Mouse (Mus musculus) cerebellum, adult 2 months (tissue): Measurements from ENCODE around the gene Pprc1.

Experiments
- CTCF ChIP-seq: fragments of 200-500 bp; IDR thresholded peaks from 2 replicates; pipeline ENCODE4 v1.5.1; 2011; ENCODE audit warnings: low read depth, mild to moderate bottlenecking, control low read depth, low read length, moderate library complexity, borderline replicate concordance; ENCODE audit not compliant: insufficient read depth
- POLR2A ChIP-seq: fragments of 200-500 bp; IDR thresholded peaks from 2 replicates; pipeline ENCODE4 v1.6.1; 2011; ENCODE audit warnings: low read length, control low read depth, borderline replicate concordance; ENCODE audit not compliant: insufficient read depth

- TF ChIP-seq CTCF: no peak
- no peak for TF ChIP-seq POLR2A
Observed at GRCm38 (mm10) chr19:46042476-46043011, 2.1 kb upstream of the Pprc1 start.
